Mouse (Mus musculus): Measurements from ENCODE around the gene Osbpl2. TPM values are rescaled to one million over a fixed set of nuclear protein-coding genes. Genes with fewer than 3 reads are reported as not detected.

Osbpl2 gene
- polyA plus RNA-seq (2014; fragmentation: Nextera tagmentation; extraction: Ambion mirVana) = 43.5 and 43.7 TPM in 2 replicates

DNA sequence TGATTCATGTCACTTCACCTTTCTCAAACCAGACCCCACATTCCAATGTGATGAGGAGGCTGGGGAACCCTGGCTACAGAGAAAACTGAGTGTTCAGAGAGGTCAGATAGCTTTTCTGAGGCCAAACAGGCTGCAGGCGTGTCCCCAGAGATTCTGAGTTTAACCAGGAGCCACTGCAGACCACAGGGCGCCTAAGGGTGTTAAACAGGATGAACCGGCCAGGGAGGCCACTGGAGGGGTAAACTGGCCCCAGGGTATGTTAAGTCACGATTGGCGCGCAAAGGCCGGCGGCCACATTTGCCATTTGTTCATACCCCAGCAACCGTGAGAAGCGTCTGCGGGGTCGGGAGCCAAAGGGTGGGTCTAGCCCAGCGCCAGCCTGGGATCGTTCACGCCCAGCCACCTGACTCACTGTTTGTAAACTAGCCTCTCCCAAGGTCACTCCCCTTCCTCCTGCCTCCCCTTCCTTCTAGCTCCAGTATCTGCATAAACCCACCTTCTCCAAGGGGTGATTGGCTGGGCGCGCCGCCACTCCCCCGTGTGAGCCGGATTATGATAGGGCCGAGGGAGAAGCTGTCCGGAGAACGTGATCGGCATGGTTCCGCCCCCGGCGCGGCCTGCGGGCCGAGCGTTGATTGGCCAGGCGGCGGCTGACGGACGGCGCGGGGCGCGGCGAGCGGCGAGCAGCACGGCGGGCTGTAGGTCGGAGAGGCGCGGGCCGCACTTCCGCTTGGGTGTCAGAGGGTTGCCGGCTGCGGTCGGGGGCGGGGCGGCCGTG, at the start of gene Osbpl2:
TSS of gene Osbpl2 (plus strand) at position 646 of the 778 bp plus-strand sequence.
- Histone ChIP-seq H3K27ac (ENCODE audit: low read depth, low read length) (peak within 1 kb of the TSS; percentile 91), H3K4me1 (ENCODE audit: control insufficient read depth, insufficient read depth, low read length) (peaks cover 25% of the 10 kb centered on the region), H3K4me2 (ENCODE audit: low read depth) (peak within 1 kb of the TSS; percentile 94), H3K9me3 (ENCODE audit: control insufficient read depth, low read length) (no peaks in the 10 kb centered on the region), H3K27me3 (ENCODE audit: control insufficient read depth, insufficient read depth, low read length) (no peaks in the 10 kb centered on the region), H3K36me3 (ENCODE audit: control insufficient read depth, insufficient read depth, low read length) (no peaks in the 10 kb centered on the region), H3K9ac (ENCODE audit: low read length) (peak within 1 kb of the TSS; percentile 83), H3K4me3 (ENCODE audit: low read depth, low read length) (peak within 1 kb of the TSS; percentile 88)
- WGBS = under 1% methylated on average over 52 of the region's 55 CpGs
- peak; percentile 95 for ATAC-seq (ENCODE audit: insufficient read depth, low FRiP score, low TSS enrichment)
- peak; percentile 99 for DNase-seq (ENCODE audit: low spot score)

- Histone ChIP-seq H3K4me1 (ENCODE audit: control insufficient read depth, insufficient read depth, low read length) (peaks cover 9% of the 10 kb centered on the region; the same call in 1 of the 2 replicates), H3K27ac (ENCODE audit: low read depth, low read length) (no peak overlapping the region), H3K4me2 (ENCODE audit: low read depth) (peak overlapping the region; percentile 90), H3K36me3 (ENCODE audit: control insufficient read depth, insufficient read depth, low read length) (no peaks in the 10 kb centered on the region), H3K9me3 (ENCODE audit: control insufficient read depth, low read length) (no peaks in the 10 kb centered on the region), H3K27me3 (ENCODE audit: control insufficient read depth, insufficient read depth, low read length) (no peaks in the 10 kb centered on the region), H3K4me3 (ENCODE audit: low read depth, low read length) (peak overlapping the region; percentile 73), H3K9ac (ENCODE audit: low read length) (peak overlapping the region; percentile 79)
- 38% methylated on average over 20 of the region's 20 CpGs for WGBS
- DNase-seq (ENCODE audit: low spot score) (no peak), ATAC-seq (ENCODE audit: insufficient read depth, low FRiP score, low TSS enrichment) (peak; percentile 74; the same call in 1 of the 2 replicates)
Observed at GRCm38 (mm10) chr2:180069770-180070480, 49.2 kb upstream of the Osbpl2 start.

- peak; percentile 94 for DNase-seq (ENCODE audit: low spot score)
- H3K36me3 ChIP-seq (ENCODE audit: control insufficient read depth, insufficient read depth, low read length) = no peaks in the 10 kb centered on the region
- H3K4me1 ChIP-seq (ENCODE audit: control insufficient read depth, insufficient read depth, low read length) = peaks cover 9% of the 10 kb centered on the region; the same call in 1 of the 2 replicates
- H3K4me2 ChIP-seq (ENCODE audit: low read depth) = peak within 1 kb of the TSS; percentile 90
- peak; percentile 95 for ATAC-seq (ENCODE audit: insufficient read depth, low FRiP score, low TSS enrichment)
- WGBS = 6% methylated on average over 58 of the region's 58 CpGs
- no peaks in the 10 kb centered on the region for H3K9me3 ChIP-seq (ENCODE audit: control insufficient read depth, low read length)
- H3K27ac ChIP-seq (ENCODE audit: low read depth, low read length) = peak within 1 kb of the TSS; percentile 75; the same call in 1 of the 2 replicates
- H3K27me3 ChIP-seq (ENCODE audit: control insufficient read depth, insufficient read depth, low read length) = no peaks in the 10 kb centered on the region
- H3K4me3 ChIP-seq (ENCODE audit: low read depth, low read length) = peak within 1 kb of the TSS; percentile 73
- H3K9ac ChIP-seq (ENCODE audit: low read length) = peak within 1 kb of the TSS; percentile 79
Observed at GRCm38 (mm10) chr2:180070481-180071453, 48.3 kb upstream of the Osbpl2 start, which contains the start of gene Mtg2. Gene Mtg2 (plus strand): TSS chr2:180070588.

GRCm38 (mm10) chr2:180071671-180072070, 47.4 kb upstream of the Osbpl2 start:
- H3K4me3 ChIP-seq (ENCODE audit: low read depth, low read length) = no peak overlapping the region
- H3K36me3 ChIP-seq (ENCODE audit: control insufficient read depth, insufficient read depth, low read length) = no peaks in the 10 kb centered on the region
- H3K27ac ChIP-seq (ENCODE audit: low read depth, low read length) = no peak overlapping the region
- ATAC-seq (ENCODE audit: insufficient read depth, low FRiP score, low TSS enrichment) (no peak), DNase-seq (ENCODE audit: low spot score) (no peak)
- H3K27me3 ChIP-seq (ENCODE audit: control insufficient read depth, insufficient read depth, low read length) = no peaks in the 10 kb centered on the region
- H3K4me2 ChIP-seq (ENCODE audit: low read depth) = no peak overlapping the region
- 89% methylated on average over 2 of the region's 2 CpGs for WGBS
- no peaks in the 10 kb centered on the region for H3K9me3 ChIP-seq (ENCODE audit: control insufficient read depth, low read length)
- H3K4me1 ChIP-seq (ENCODE audit: control insufficient read depth, insufficient read depth, low read length) = peaks cover 9% of the 10 kb centered on the region; the same call in 1 of the 2 replicates
- H3K9ac ChIP-seq (ENCODE audit: low read length) = no peak overlapping the region

DNA sequence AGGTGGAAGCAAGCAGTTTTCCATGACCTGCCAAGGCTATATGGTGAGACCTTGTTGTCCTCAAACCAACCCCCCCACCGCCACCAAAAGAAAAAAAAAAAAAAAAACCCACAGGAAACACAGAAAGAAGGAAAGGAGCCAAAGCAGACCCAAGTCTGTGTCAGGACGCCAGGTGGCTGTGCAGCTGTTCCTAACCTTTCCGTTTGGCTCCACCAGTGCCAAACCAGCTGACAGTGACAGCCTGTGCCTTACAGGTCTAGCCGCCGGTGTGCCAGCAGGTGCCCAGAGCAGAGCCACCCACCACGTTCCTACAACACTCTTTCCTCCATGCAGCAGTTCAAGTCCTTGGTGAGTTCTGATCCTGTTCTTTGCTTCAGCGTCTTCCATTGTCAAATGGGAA, 46.2 kb upstream of the Osbpl2 start:
- H3K36me3 ChIP-seq (ENCODE audit: control insufficient read depth, insufficient read depth, low read length) = no peaks in the 10 kb centered on the region
- H3K27ac ChIP-seq (ENCODE audit: low read depth, low read length) = no peak overlapping the region
- no peaks in the 10 kb centered on the region for H3K9me3 ChIP-seq (ENCODE audit: control insufficient read depth, low read length)
- no peak overlapping the region for H3K9ac ChIP-seq (ENCODE audit: low read length)
- ATAC-seq (ENCODE audit: insufficient read depth, low FRiP score, low TSS enrichment) = no peak
- DNase-seq (ENCODE audit: low spot score) = no peak
- no peak overlapping the region for H3K4me3 ChIP-seq (ENCODE audit: low read depth, low read length)
- WGBS = 94% methylated on average over 7 of the region's 7 CpGs
- H3K4me2 ChIP-seq (ENCODE audit: low read depth) = no peak overlapping the region
- peaks cover 9% of the 10 kb centered on the region; the same call in 1 of the 2 replicates for H3K4me1 ChIP-seq (ENCODE audit: control insufficient read depth, insufficient read depth, low read length)
- no peaks in the 10 kb centered on the region for H3K27me3 ChIP-seq (ENCODE audit: control insufficient read depth, insufficient read depth, low read length)

- no peaks in the 10 kb centered on the region for H3K9me3 ChIP-seq (ENCODE audit: control insufficient read depth, low read length)
- no peak overlapping the region for H3K4me3 ChIP-seq (ENCODE audit: low read depth, low read length)
- H3K27me3 ChIP-seq (ENCODE audit: control insufficient read depth, insufficient read depth, low read length) = no peaks in the 10 kb centered on the region
- DNase-seq (ENCODE audit: low spot score) (no peak), ATAC-seq (ENCODE audit: insufficient read depth, low FRiP score, low TSS enrichment) (no peak)
- H3K9ac ChIP-seq (ENCODE audit: low read length) = no peak overlapping the region
- no peak overlapping the region for H3K27ac ChIP-seq (ENCODE audit: low read depth, low read length)
- WGBS = 70% methylated on average over 3 of the region's 3 CpGs
- H3K4me2 ChIP-seq (ENCODE audit: low read depth) = no peak overlapping the region
- no peaks in the 10 kb centered on the region for H3K36me3 ChIP-seq (ENCODE audit: control insufficient read depth, insufficient read depth, low read length)
- no peaks in the 10 kb centered on the region for H3K4me1 ChIP-seq (ENCODE audit: control insufficient read depth, insufficient read depth, low read length)
Observed at GRCm38 (mm10) chr2:180077622-180078021, 41.5 kb upstream of the Osbpl2 start.

GRCm38 (mm10) chr2:180080680-180081079, 38.4 kb upstream of the Osbpl2 start:
- Histone ChIP-seq H3K27ac (ENCODE audit: low read depth, low read length) (no peak overlapping the region), H3K4me2 (ENCODE audit: low read depth) (no peak overlapping the region), H3K36me3 (ENCODE audit: control insufficient read depth, insufficient read depth, low read length) (no peaks in the 10 kb centered on the region), H3K9me3 (ENCODE audit: control insufficient read depth, low read length) (no peaks in the 10 kb centered on the region), H3K4me1 (ENCODE audit: control insufficient read depth, insufficient read depth, low read length) (no peaks in the 10 kb centered on the region), H3K9ac (ENCODE audit: low read length) (no peak overlapping the region), H3K4me3 (ENCODE audit: low read depth, low read length) (no peak overlapping the region), H3K27me3 (ENCODE audit: control insufficient read depth, insufficient read depth, low read length) (no peaks in the 10 kb centered on the region)
- 88% methylated on average over 8 of the region's 8 CpGs for WGBS
- DNase-seq (ENCODE audit: low spot score) = no peak
- ATAC-seq (ENCODE audit: insufficient read depth, low FRiP score, low TSS enrichment) = no peak

DNA sequence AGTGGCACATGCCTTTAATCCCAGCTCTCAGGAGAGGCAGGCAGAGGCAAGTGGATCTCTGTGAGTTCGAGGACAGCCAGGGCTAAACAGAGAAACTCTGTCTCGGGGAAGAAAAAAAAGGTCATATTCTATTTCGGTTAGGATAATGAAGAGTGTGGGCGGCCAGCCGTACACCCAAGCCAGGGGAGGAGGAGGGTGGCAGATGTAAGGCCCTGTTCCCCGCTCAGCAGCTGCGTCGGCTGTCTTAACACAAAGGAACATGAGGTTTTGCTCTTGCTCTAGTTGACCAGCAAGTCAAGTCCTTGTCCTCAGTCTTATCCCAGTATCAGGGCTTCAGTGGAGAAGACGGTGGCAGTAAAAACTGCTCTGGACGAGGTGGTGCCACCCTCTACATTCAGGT, 36.0 kb upstream of the Osbpl2 start:
- Histone ChIP-seq H3K36me3 (ENCODE audit: control insufficient read depth, insufficient read depth, low read length) (no peaks in the 10 kb centered on the region), H3K4me1 (ENCODE audit: control insufficient read depth, insufficient read depth, low read length) (no peaks in the 10 kb centered on the region), H3K27ac (ENCODE audit: low read depth, low read length) (no peak overlapping the region), H3K4me3 (ENCODE audit: low read depth, low read length) (no peak overlapping the region), H3K4me2 (ENCODE audit: low read depth) (no peak overlapping the region), H3K9me3 (ENCODE audit: control insufficient read depth, low read length) (0 out of 2 replicates have a peak, but pooled peaks cover 3% of the 10 kb centered on the region), H3K27me3 (ENCODE audit: control insufficient read depth, insufficient read depth, low read length) (no peaks in the 10 kb centered on the region), H3K9ac (ENCODE audit: low read length) (no peak overlapping the region)
- DNase-seq (ENCODE audit: low spot score) (no peak), ATAC-seq (ENCODE audit: insufficient read depth, low FRiP score, low TSS enrichment) (no peak)
- 92% methylated on average over 10 of the region's 10 CpGs for WGBS
